Mouse (Mus musculus): ENCODE results near the gene Acin1.

DNA sequence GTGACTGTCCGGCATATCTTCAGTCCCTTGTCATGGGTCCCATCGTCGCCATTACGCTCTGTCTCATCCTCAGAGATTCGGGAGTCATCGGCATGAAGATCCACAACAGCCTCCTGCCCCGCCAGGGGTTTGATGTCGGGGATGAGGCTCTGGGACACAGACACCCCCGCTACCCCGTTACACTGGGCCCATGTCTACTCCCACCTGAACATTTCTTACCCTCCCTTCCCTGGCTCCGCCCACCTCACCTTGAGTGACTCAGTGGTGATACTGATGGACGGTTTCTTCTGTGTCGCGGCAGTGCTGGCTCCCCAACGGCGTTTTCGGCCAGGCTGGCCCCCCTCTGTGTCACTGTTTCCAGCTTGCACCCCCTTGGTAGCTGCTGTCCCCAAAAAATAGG, 40.3 kb downstream of the Acin1 start:
- TF ChIP-seq CTCF (IDR thresholded peaks at IDR 0.05; ENCODE audit: low read depth, low read length) (no peak), POLR2A (IDR thresholded peaks at IDR 0.05; ENCODE audit: extremely low read depth, insufficient read depth, low read length) (no peak)
